Mouse (Mus musculus) bone marrow, adult 2 months (tissue): ENCODE data around the gene Cks1b.

Experiments used
- CTCF ChIP-seq: fragments of 200-500 bp; IDR thresholded peaks from 2 replicates; pipeline ENCODE4 v1.5.1; 2011; ENCODE audit warnings: low read length, control low read depth; ENCODE audit not compliant: control insufficient read depth, insufficient read depth
- POLR2A ChIP-seq: fragments of 200-500 bp; IDR thresholded peaks from 2 replicates; pipeline ENCODE4 v1.6.1; 2011; ENCODE audit warnings: low read depth, mild to moderate bottlenecking, control low read depth, low read length, borderline replicate concordance; ENCODE audit not compliant: control insufficient read depth

DNA sequence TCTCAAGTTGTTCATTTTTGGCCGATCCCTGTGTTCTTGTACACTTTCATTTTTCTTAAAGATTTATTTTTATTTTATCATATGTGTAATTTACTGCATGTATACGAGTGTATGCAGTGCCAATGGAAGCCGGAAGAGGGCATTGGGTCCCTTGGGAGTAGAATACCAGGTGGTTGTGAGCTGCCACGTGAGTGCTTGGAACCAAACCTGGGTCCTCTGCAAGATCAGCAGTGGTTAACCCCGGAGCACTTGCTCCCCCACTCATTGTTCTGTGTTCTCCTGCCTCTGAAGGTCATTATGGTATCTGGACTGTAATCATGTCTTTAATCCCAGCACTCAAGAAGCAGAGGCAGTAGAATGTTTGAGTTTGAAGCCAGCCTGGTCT, 7.0 kb upstream of the Cks1b start:
- no peak for TF ChIP-seq POLR2A
- TF ChIP-seq CTCF: no peak
